8 mouse cellular contexts compared by ENCODE assay signal in genomic region chr3:88501366-88502030, GRCm38 (mm10). TPM values are rescaled to one million over a fixed set of nuclear protein-coding genes. Genes with fewer than 3 reads are reported as not detected.
DNase-seq lines count a peak whose midpoint lies in the region; ATAC-seq and TF ChIP-seq lines count a peak whose summit lies in the region.

No protein-coding gene starts in this region.

- peak overlapping the region; percentile 77 for H3K4me3 ChIP-seq in heart, embryonic 10.5 days
- peak overlapping the region; percentile 76 for H3K4me3 ChIP-seq in bone marrow, adult 2 months (replicated peaks; ENCODE audit: control insufficient read depth, low read depth, low read length)
- peak overlapping the region; percentile 91 for H3K4me3 ChIP-seq in heart, postnatal 0 days (ENCODE audit: low read depth, low read length)
- peak overlapping the region; percentile 68 for H3K4me3 ChIP-seq in midbrain, embryonic 10.5 days

- intact Hi-C loops in heart, postnatal 25 days (cut with DNase I) = loop anchor here (2.0 kb wide), 1 partner anchor 13 kb away; no protein-coding TSS in a partner anchor

- no peaks in the 10 kb centered on the region for H3K9me3 ChIP-seq in heart, embryonic 10.5 days
- H3K9me3 ChIP-seq in heart, postnatal 0 days (replicated peaks; ENCODE audit: control insufficient read depth, low read length) = no peaks in the 10 kb centered on the region
- H3K9me3 ChIP-seq in midbrain, embryonic 10.5 days (replicated peaks) = no peaks in the 10 kb centered on the region

- peaks cover 13% of the 10 kb centered on the region for H3K27me3 ChIP-seq in heart, embryonic 10.5 days (ENCODE audit: insufficient read depth, poor library complexity, severe bottlenecking)
- no peaks in the 10 kb centered on the region for H3K27me3 ChIP-seq in heart, postnatal 0 days (ENCODE audit: control insufficient read depth, insufficient read depth, low read length)
- H3K27me3 ChIP-seq in midbrain, embryonic 10.5 days (ENCODE audit: low read depth, poor library complexity, severe bottlenecking) = peaks cover 49% of the 10 kb centered on the region

- TF ChIP-seq POLR2A in bone marrow, adult 2 months (IDR thresholded peaks at IDR 0.05; ENCODE audit: borderline replicate concordance, control insufficient read depth, low read depth, low read length) = no peak

- WGBS in heart, embryonic 10.5 days = 51% methylated on average over 6 of the region's 6 CpGs
- 60% methylated on average over 6 of the region's 6 CpGs for WGBS in bone marrow, adult 2 months
- 47% methylated on average over 6 of the region's 6 CpGs for WGBS in heart, postnatal 0 days
- 58% methylated on average over 6 of the region's 6 CpGs for WGBS in midbrain, embryonic 10.5 days

- DNase-seq in heart, embryonic 10.5 days (ENCODE audit: low spot score) = no peak
- no peak for DNase-seq in heart, postnatal 25 days (ENCODE audit: low spot score)
- DNase-seq in heart, postnatal 0 days (ENCODE audit: low spot score) = no peak
- DNase-seq in midbrain, embryonic 10.5 days (ENCODE audit: low spot score) = no peak
- DNase-seq in adrenal gland, postnatal 10 days = no peak
- DNase-seq in right cerebral cortex, postnatal 36 days (ENCODE audit: low spot score in 2 of 2) = no peak
- no peak for DNase-seq in adrenal gland, postnatal 14 days

- no peak for TF ChIP-seq CTCF in bone marrow, adult 2 months (IDR thresholded peaks at IDR 0.05; ENCODE audit: control insufficient read depth, insufficient read depth, low read length)
- TF ChIP-seq CTCF in heart, postnatal 0 days (IDR thresholded peaks at IDR 0.05; ENCODE audit: low read depth) = no peak

- no peaks in the 10 kb centered on the region; the same call in 1 of the 2 replicates for H3K36me3 ChIP-seq in heart, embryonic 10.5 days
- H3K36me3 ChIP-seq in heart, postnatal 0 days (replicated peaks; ENCODE audit: control insufficient read depth, insufficient read depth, low read length) = peaks cover 7% of the 10 kb centered on the region
- no peaks in the 10 kb centered on the region for H3K36me3 ChIP-seq in midbrain, embryonic 10.5 days

- peaks cover 52% of the 10 kb centered on the region for H3K4me1 ChIP-seq in heart, embryonic 10.5 days
- H3K4me1 ChIP-seq in bone marrow, adult 2 months (ENCODE audit: control insufficient read depth, insufficient read depth, low read length) = peaks cover 3% of the 10 kb centered on the region
- H3K4me1 ChIP-seq in heart, postnatal 0 days (ENCODE audit: control insufficient read depth, insufficient read depth) = peaks cover 31% of the 10 kb centered on the region
- peaks cover 50% of the 10 kb centered on the region for H3K4me1 ChIP-seq in midbrain, embryonic 10.5 days

- TF ChIP-seq EP300 in heart, postnatal 0 days (IDR thresholded peaks at IDR 0.05; ENCODE audit: low read depth) = no peak

- peak overlapping the region; percentile 97 for H3K4me2 ChIP-seq in heart, postnatal 0 days (ENCODE audit: low read depth, low read length)

- no peak for ATAC-seq in heart, postnatal 0 days (ENCODE audit: insufficient read depth, low read depth)

- H3K27ac ChIP-seq in heart, embryonic 10.5 days = peak overlapping the region; percentile 86
- peak overlapping the region; percentile 58 for H3K27ac ChIP-seq in bone marrow, adult 2 months (ENCODE audit: control insufficient read depth, insufficient read depth, low read depth, low read length, poor library complexity)
- peak overlapping the region; percentile 95 for H3K27ac ChIP-seq in heart, postnatal 0 days (ENCODE audit: low read depth)
- H3K27ac ChIP-seq in midbrain, embryonic 10.5 days (replicated peaks) = no peak overlapping the region

- H3K9ac ChIP-seq in heart, postnatal 0 days (replicated peaks; ENCODE audit: low read depth, low read length) = peak overlapping the region; percentile 93

RNA-seq across cellular contexts. Expression of gene Lmna, which starts 8.3 kb away (rescaled TPM):
- polyA plus RNA-seq in heart, embryonic 10.5 days (2016; fragmentation: Nextera tagmentation; extraction: Ambion mirVana) = 57.7 and 80.7 TPM in 2 replicates
- total RNA-seq in heart, postnatal 25 days (2021) = 100 to 1,000 TPM; 121 to 132 TPM
- polyA plus RNA-seq in bone marrow, adult 2 months (2011; ENCODE audit: insufficient read depth, insufficient read length, low replicate concordance, missing spikeins) = 58.9 and 69.6 TPM in 2 replicates
- 156 and 210 TPM in 2 replicates for total RNA-seq in heart, postnatal 0 days (2014; rRNA removed; ENCODE audit: low replicate concordance)
- polyA plus RNA-seq in heart, postnatal 0 days (2015; fragmentation: Nextera tagmentation; extraction: Ambion mirVana) = 109 and 122 TPM in 2 replicates
- 13.5 and 18.3 TPM in 2 replicates for polyA plus RNA-seq in midbrain, embryonic 10.5 days (2016; fragmentation: Nextera tagmentation; extraction: Ambion mirVana)
- 100 to 1,000 TPM; 102 to 104 TPM for total RNA-seq in adrenal gland, postnatal 10 days (2021)
- 97.6 and 99.3 TPM in 2 replicates for total RNA-seq in adrenal gland, postnatal 14 days (2021)

RNA-seq across cellular contexts. Expression of gene Mex3a, which starts 30.7 kb away (rescaled TPM):
- 11.6 and 22.8 TPM in 2 replicates for polyA plus RNA-seq in heart, embryonic 10.5 days (2016; fragmentation: Nextera tagmentation; extraction: Ambion mirVana)
- total RNA-seq in heart, postnatal 25 days (2021) = under 1 TPM; 0.39 to 0.61 TPM
- 0.77 and 2.2 TPM in 2 replicates for polyA plus RNA-seq in bone marrow, adult 2 months (2011; ENCODE audit: insufficient read depth, insufficient read length, low replicate concordance, missing spikeins)
- total RNA-seq in heart, postnatal 0 days (2014; rRNA removed; ENCODE audit: low replicate concordance) = 6.0 and 9.7 TPM in 2 replicates
- 2.6 and 2.7 TPM in 2 replicates for polyA plus RNA-seq in heart, postnatal 0 days (2015; fragmentation: Nextera tagmentation; extraction: Ambion mirVana)
- polyA plus RNA-seq in midbrain, embryonic 10.5 days (2016; fragmentation: Nextera tagmentation; extraction: Ambion mirVana) = 27.7 and 33.8 TPM in 2 replicates
- 1 to 10 TPM; 5.5 to 5.6 TPM for total RNA-seq in adrenal gland, postnatal 10 days (2021)
- 4.2 and 4.4 TPM in 2 replicates for total RNA-seq in adrenal gland, postnatal 14 days (2021)

RNA-seq across cellular contexts. Expression of gene Sema4a, which starts 40.5 kb away (rescaled TPM):
- polyA plus RNA-seq in heart, embryonic 10.5 days (2016; fragmentation: Nextera tagmentation; extraction: Ambion mirVana) = 1.7 and 4.3 TPM in 2 replicates
- 1 to 10 TPM; 1.9 to 3.7 TPM for total RNA-seq in heart, postnatal 25 days (2021)
- polyA plus RNA-seq in bone marrow, adult 2 months (2011; ENCODE audit: insufficient read depth, insufficient read length, low replicate concordance, missing spikeins) = 43.9 and 131 TPM in 2 replicates
- 2.0 and 2.1 TPM in 2 replicates for total RNA-seq in heart, postnatal 0 days (2014; rRNA removed; ENCODE audit: low replicate concordance)
- 0.93 and 1.0 TPM in 2 replicates for polyA plus RNA-seq in heart, postnatal 0 days (2015; fragmentation: Nextera tagmentation; extraction: Ambion mirVana)
- polyA plus RNA-seq in midbrain, embryonic 10.5 days (2016; fragmentation: Nextera tagmentation; extraction: Ambion mirVana) = 4.9 and 10.5 TPM in 2 replicates
- 10 to 100 TPM; 13.4 to 15.5 TPM for total RNA-seq in adrenal gland, postnatal 10 days (2021)
- 11.0 and 11.5 TPM in 2 replicates for total RNA-seq in adrenal gland, postnatal 14 days (2021)

RNA-seq across cellular contexts. Expression of gene Rab25, which starts 46.6 kb away (rescaled TPM):
- 1.1 and 1.6 TPM in 2 replicates for polyA plus RNA-seq in heart, embryonic 10.5 days (2016; fragmentation: Nextera tagmentation; extraction: Ambion mirVana)
- not detected for total RNA-seq in heart, postnatal 25 days (2021)
- 1.4 TPM in 1 of 2 replicates, not detected in the other for polyA plus RNA-seq in bone marrow, adult 2 months (2011; ENCODE audit: insufficient read depth, insufficient read length, low replicate concordance, missing spikeins)
- 0.39 and 2.5 TPM in 2 replicates for total RNA-seq in heart, postnatal 0 days (2014; rRNA removed; ENCODE audit: low replicate concordance)
- 0.16 TPM in 1 of 2 replicates, not detected in the other for polyA plus RNA-seq in heart, postnatal 0 days (2015; fragmentation: Nextera tagmentation; extraction: Ambion mirVana)
- polyA plus RNA-seq in midbrain, embryonic 10.5 days (2016; fragmentation: Nextera tagmentation; extraction: Ambion mirVana) = 0.49 and 0.79 TPM in 2 replicates
- not detected for total RNA-seq in adrenal gland, postnatal 10 days (2021)
- total RNA-seq in adrenal gland, postnatal 14 days (2021) = not detected in 2 replicates

RNA-seq across cellular contexts. Expression of gene Lamtor2, which starts 51.4 kb away (rescaled TPM):
- polyA plus RNA-seq in heart, embryonic 10.5 days (2016; fragmentation: Nextera tagmentation; extraction: Ambion mirVana) = 154 and 190 TPM in 2 replicates
- 10 to 100 TPM; 84.2 to 92.5 TPM for total RNA-seq in heart, postnatal 25 days (2021)
- polyA plus RNA-seq in bone marrow, adult 2 months (2011; ENCODE audit: insufficient read depth, insufficient read length, low replicate concordance, missing spikeins) = 82.9 and 126 TPM in 2 replicates
- 3.6 and 34.6 TPM in 2 replicates for total RNA-seq in heart, postnatal 0 days (2014; rRNA removed; ENCODE audit: low replicate concordance)
- polyA plus RNA-seq in heart, postnatal 0 days (2015; fragmentation: Nextera tagmentation; extraction: Ambion mirVana) = 131 and 136 TPM in 2 replicates
- polyA plus RNA-seq in midbrain, embryonic 10.5 days (2016; fragmentation: Nextera tagmentation; extraction: Ambion mirVana) = 175 and 192 TPM in 2 replicates
- 100 to 1,000 TPM; 131 to 132 TPM for total RNA-seq in adrenal gland, postnatal 10 days (2021)
- total RNA-seq in adrenal gland, postnatal 14 days (2021) = 133 and 138 TPM in 2 replicates
